Mouse (Mus musculus): ENCODE results near the gene E2f3. TPM values are rescaled to one million over a fixed set of nuclear protein-coding genes. Genes with fewer than 3 reads are reported as not detected.

E2f3 gene
- total and polyA plus RNA-seq, 2 experiments from 2014 or later: 3.5 to 12.4 TPM

GRCm38 (mm10) chr13:29902676-29903075, 83.2 kb downstream of the E2f3 start:
- 96% methylated on average over 1 of the region's 1 CpGs for WGBS
- TF ChIP-seq CTCF (IDR thresholded peaks at IDR 0.05; ENCODE audit: low read depth): no peak
- H3K4me1 ChIP-seq (ENCODE audit: insufficient read depth, low read length): no peaks in the 10 kb centered on the region

GRCm38 (mm10) chr13:29901641-29902040, 84.2 kb downstream of the E2f3 start:
- Histone ChIP-seq H3K4me3 (ENCODE audit: low read length) (no peak overlapping the region), H3K27me3 (ENCODE audit: insufficient read depth, low read length) (no peaks in the 10 kb centered on the region), H3K9me3 (ENCODE audit: low read length) (peaks cover 7% of the 10 kb centered on the region; the same call in 1 of the 2 replicates), H3K4me1 (ENCODE audit: insufficient read depth, low read length) (no peaks in the 10 kb centered on the region), H3K9ac (replicated peaks; ENCODE audit: low read length) (no peak overlapping the region), H3K4me2 (ENCODE audit: low read depth, low read length) (no peak overlapping the region), H3K27ac (no peak overlapping the region), H3K36me3 (ENCODE audit: insufficient read depth, low read length) (no peaks in the 10 kb centered on the region)
- ATAC-seq (no peak), DNase-seq (ENCODE audit: low spot score) (no peak)
- TF ChIP-seq CTCF (IDR thresholded peaks at IDR 0.05; ENCODE audit: low read depth): no peak
- WGBS: 82% methylated on average over 4 of the region's 4 CpGs

More at GRCm38 (mm10) chr13:29902676-29903075, 83.2 kb downstream of the E2f3 start:
- H3K4me2 ChIP-seq (ENCODE audit: low read depth, low read length): no peak overlapping the region
- H3K36me3 ChIP-seq (ENCODE audit: insufficient read depth, low read length): no peaks in the 10 kb centered on the region
- H3K4me3 ChIP-seq (ENCODE audit: low read length): no peak overlapping the region
- H3K9ac ChIP-seq (replicated peaks; ENCODE audit: low read length): no peak overlapping the region
- no peaks in the 10 kb centered on the region for H3K27me3 ChIP-seq (ENCODE audit: insufficient read depth, low read length)
- H3K9me3 ChIP-seq (ENCODE audit: low read length): peaks cover 7% of the 10 kb centered on the region; the same call in 1 of the 2 replicates
- ATAC-seq (no peak), DNase-seq (ENCODE audit: low spot score) (no peak)
- no peak overlapping the region for H3K27ac ChIP-seq

GRCm38 (mm10) chr13:29866780-29867179, 119.1 kb downstream of the E2f3 start:
- DNase-seq (ENCODE audit: low spot score): no peak
- Histone ChIP-seq H3K4me2 (ENCODE audit: low read depth, low read length) (no peak overlapping the region), H3K36me3 (ENCODE audit: insufficient read depth, low read length) (no peaks in the 10 kb centered on the region), H3K9ac (replicated peaks; ENCODE audit: low read length) (no peak overlapping the region), H3K4me3 (ENCODE audit: low read length) (no peak overlapping the region), H3K27ac (no peak overlapping the region), H3K4me1 (ENCODE audit: insufficient read depth, low read length) (no peaks in the 10 kb centered on the region), H3K9me3 (ENCODE audit: low read length) (no peaks in the 10 kb centered on the region), H3K27me3 (ENCODE audit: insufficient read depth, low read length) (no peaks in the 10 kb centered on the region)
- no peak for ATAC-seq
- TF ChIP-seq CTCF (IDR thresholded peaks at IDR 0.05; ENCODE audit: low read depth): no peak
- WGBS: 96% methylated on average over 3 of the region's 3 CpGs

GRCm38 (mm10) chr13:29864331-29864730, 121.5 kb downstream of the E2f3 start:
- Histone ChIP-seq H3K9me3 (ENCODE audit: low read length) (no peaks in the 10 kb centered on the region), H3K4me2 (ENCODE audit: low read depth, low read length) (no peak overlapping the region), H3K4me1 (ENCODE audit: insufficient read depth, low read length) (no peaks in the 10 kb centered on the region), H3K27me3 (ENCODE audit: insufficient read depth, low read length) (no peaks in the 10 kb centered on the region), H3K36me3 (ENCODE audit: insufficient read depth, low read length) (no peaks in the 10 kb centered on the region), H3K27ac (no peak overlapping the region), H3K9ac (replicated peaks; ENCODE audit: low read length) (no peak overlapping the region), H3K4me3 (ENCODE audit: low read length) (no peak overlapping the region)
- WGBS: 67% methylated on average over 6 of the region's 6 CpGs
- ATAC-seq (no peak), DNase-seq (ENCODE audit: low spot score) (no peak)
- no peak for TF ChIP-seq CTCF (IDR thresholded peaks at IDR 0.05; ENCODE audit: low read depth)

GRCm38 (mm10) chr13:29860087-29860486, 125.8 kb downstream of the E2f3 start:
- DNase-seq (ENCODE audit: low spot score): no peak
- Histone ChIP-seq H3K4me1 (ENCODE audit: insufficient read depth, low read length) (no peaks in the 10 kb centered on the region), H3K36me3 (ENCODE audit: insufficient read depth, low read length) (no peaks in the 10 kb centered on the region), H3K27ac (no peak overlapping the region), H3K9ac (replicated peaks; ENCODE audit: low read length) (no peak overlapping the region), H3K9me3 (ENCODE audit: low read length) (no peaks in the 10 kb centered on the region), H3K27me3 (ENCODE audit: insufficient read depth, low read length) (no peaks in the 10 kb centered on the region), H3K4me2 (ENCODE audit: low read depth, low read length) (no peak overlapping the region), H3K4me3 (ENCODE audit: low read length) (no peak overlapping the region)
- no peak for TF ChIP-seq CTCF (IDR thresholded peaks at IDR 0.05; ENCODE audit: low read depth)
- whole genome bisulfite sequencing: 70% methylated on average over 2 of the region's 2 CpGs
- no peak for ATAC-seq

- peak; percentile 70 for TF ChIP-seq CTCF (IDR thresholded peaks at IDR 0.05; ENCODE audit: low read depth)
- DNase-seq (ENCODE audit: low spot score) (peak; percentile 79), ATAC-seq (peak; percentile 68; the same call in 1 of the 2 replicates)
- H3K4me3 ChIP-seq (ENCODE audit: low read length): no peak overlapping the region
- H3K36me3 ChIP-seq (ENCODE audit: insufficient read depth, low read length): no peaks in the 10 kb centered on the region
- H3K9me3 ChIP-seq (ENCODE audit: low read length): no peaks in the 10 kb centered on the region
- H3K27me3 ChIP-seq (ENCODE audit: insufficient read depth, low read length): no peaks in the 10 kb centered on the region
- H3K27ac ChIP-seq: no peak overlapping the region
- H3K9ac ChIP-seq (replicated peaks; ENCODE audit: low read length): no peak overlapping the region
- 26% methylated on average over 4 of the region's 4 CpGs for WGBS
- H3K4me2 ChIP-seq (ENCODE audit: low read depth, low read length): no peak overlapping the region
- no peaks in the 10 kb centered on the region; the same call in 1 of the 2 replicates for H3K4me1 ChIP-seq (ENCODE audit: insufficient read depth, low read length)
Observed at GRCm38 (mm10) chr13:29857436-29857835, 128.4 kb downstream of the E2f3 start.

Other genes starting within 250 kb of the E2f3 start
- 10.7 and 11.1 TPM in 2 replicates for gene Cdkal1, start 130.4 kb downstream of the E2f3 start, total RNA-seq (2014; rRNA removed)
- 18.9 and 19.5 TPM in 2 replicates for gene Cdkal1, start 130.4 kb downstream of the E2f3 start, polyA plus RNA-seq (2015; fragmentation: Nextera tagmentation; extraction: Ambion mirVana)
- 1.4 and 3.1 TPM in 2 replicates for gene Mboat1, start 150.4 kb upstream of the E2f3 start, total RNA-seq (2014; rRNA removed)
- gene Mboat1, start 150.4 kb upstream of the E2f3 start, polyA plus RNA-seq (2015; fragmentation: Nextera tagmentation; extraction: Ambion mirVana): 3.6 and 4.2 TPM in 2 replicates